Mouse (Mus musculus): Measurements from ENCODE around the gene Dsp. TPM values are rescaled to one million over a fixed set of nuclear protein-coding genes. Genes with fewer than 3 reads are reported as not detected.

The Dsp gene
- polyA plus RNA-seq, 1 experiment = 0.10 TPM

DNA sequence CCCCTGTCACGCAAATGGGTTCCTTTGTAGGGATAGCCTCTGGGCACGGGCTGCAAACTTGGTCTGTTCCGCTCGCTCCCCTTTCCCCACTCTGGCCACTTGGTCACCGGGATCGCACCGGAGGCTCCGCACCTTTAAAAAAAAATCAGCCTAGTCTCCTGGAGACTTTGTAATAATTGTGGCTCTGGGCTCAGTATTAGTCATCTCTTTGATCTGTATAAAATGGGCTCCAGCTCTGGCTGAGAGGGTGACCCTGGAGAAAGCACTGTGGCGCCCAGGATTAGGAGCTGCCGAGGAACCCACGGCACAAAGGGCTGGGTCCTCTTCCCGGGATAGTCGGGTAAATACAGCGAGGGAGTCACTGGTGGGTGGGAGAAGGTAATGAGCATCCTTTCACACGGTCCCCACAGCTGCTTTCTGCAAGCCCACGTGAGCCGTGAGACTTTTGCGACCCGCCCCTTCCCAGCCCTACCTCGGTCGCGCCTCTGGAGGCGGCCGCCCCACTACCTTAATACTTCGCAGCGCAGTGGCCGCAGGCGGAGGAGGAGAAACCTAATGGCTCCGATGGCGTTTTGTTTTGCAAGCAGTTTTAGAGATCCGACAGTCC, 1.4 kb downstream of the Dsp start:
- H3K27ac ChIP-seq (ENCODE audit: insufficient read depth, low read length) = no peak overlapping the region
- H3K27me3 ChIP-seq (ENCODE audit: control insufficient read depth, insufficient read depth, low read length) = peaks cover 8% of the 10 kb centered on the region; the same call in 1 of the 2 replicates
- no peak for TF ChIP-seq POLR2A (IDR thresholded peaks at IDR 0.05; ENCODE audit: borderline replicate concordance, insufficient read depth, low read length)
- TF ChIP-seq CTCF (IDR thresholded peaks at IDR 0.05; ENCODE audit: borderline replicate concordance, insufficient read depth, low read depth, low read length) = no peak
- DNase-seq = peak in 1 of 2 experiments; percentile 8
- H3K4me1 ChIP-seq (ENCODE audit: control insufficient read depth, insufficient read depth, low read length) = no peaks in the 10 kb centered on the region
- H3K4me3 ChIP-seq (replicated peaks; ENCODE audit: insufficient read depth, low read depth, low read length) = no peak overlapping the region
- 3% methylated on average over 31 of the region's 31 CpGs for WGBS

DNA sequence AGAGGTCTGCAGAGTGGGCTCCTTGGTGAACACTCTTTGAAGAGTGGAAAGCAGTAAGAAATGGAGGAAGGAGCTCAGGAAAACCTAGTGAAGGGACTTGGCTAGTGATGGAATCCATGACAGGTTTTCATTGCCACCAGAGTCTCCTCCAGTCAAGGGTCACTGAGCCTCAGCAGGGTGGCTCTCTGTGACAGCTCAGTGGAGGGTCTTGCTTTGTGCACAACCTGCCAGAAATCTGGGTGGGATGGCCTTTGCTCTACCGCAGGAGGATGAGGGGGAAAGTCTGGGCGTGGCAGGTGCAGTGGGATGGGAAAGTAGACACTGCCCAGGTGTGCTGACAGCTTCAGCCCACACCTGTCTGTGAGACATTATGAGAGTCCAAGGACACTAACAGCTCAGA, 4.4 kb downstream of the Dsp start:
- WGBS = 20% methylated on average over 2 of the region's 2 CpGs
- peaks cover 8% of the 10 kb centered on the region; the same call in 1 of the 2 replicates for H3K27me3 ChIP-seq (ENCODE audit: control insufficient read depth, insufficient read depth, low read length)
- no peaks in the 10 kb centered on the region for H3K4me1 ChIP-seq (ENCODE audit: control insufficient read depth, insufficient read depth, low read length)
- H3K27ac ChIP-seq (ENCODE audit: insufficient read depth, low read length) = no peak overlapping the region
- TF ChIP-seq POLR2A (IDR thresholded peaks at IDR 0.05; ENCODE audit: borderline replicate concordance, insufficient read depth, low read length) = no peak
- no peak for DNase-seq
- no peak overlapping the region for H3K4me3 ChIP-seq (replicated peaks; ENCODE audit: insufficient read depth, low read depth, low read length)

DNA sequence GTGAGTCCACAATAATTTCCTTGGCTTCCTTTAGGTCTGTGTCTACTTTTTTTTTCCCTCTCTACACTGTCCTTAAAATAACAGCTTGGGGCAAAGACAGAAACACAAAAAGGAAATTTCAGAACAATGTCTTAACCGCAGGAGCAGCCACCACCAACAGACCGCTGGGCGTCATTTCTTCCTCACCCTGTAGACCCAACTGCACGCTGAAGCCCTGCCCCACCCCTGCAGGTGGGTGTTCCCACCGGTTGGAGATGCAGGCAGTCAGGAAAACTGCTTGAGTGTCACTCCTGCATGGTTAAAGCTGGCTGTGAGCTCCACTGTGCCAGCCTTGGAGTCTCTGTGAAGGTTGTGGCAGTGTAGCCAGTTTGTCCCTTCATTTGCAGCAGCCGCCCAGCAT, 6.5 kb downstream of the Dsp start:
- Histone ChIP-seq H3K27ac (ENCODE audit: insufficient read depth, low read length) (no peak overlapping the region), H3K27me3 (ENCODE audit: control insufficient read depth, insufficient read depth, low read length) (peaks cover 2% of the 10 kb centered on the region; the same call in 1 of the 2 replicates), H3K4me3 (replicated peaks; ENCODE audit: insufficient read depth, low read depth, low read length) (no peak overlapping the region), H3K4me1 (ENCODE audit: control insufficient read depth, insufficient read depth, low read length) (no peaks in the 10 kb centered on the region; the same call in 1 of the 2 replicates)
- no peak for DNase-seq
- no peak for TF ChIP-seq CTCF (IDR thresholded peaks at IDR 0.05; ENCODE audit: borderline replicate concordance, insufficient read depth, low read depth, low read length)
- no peak for TF ChIP-seq POLR2A (IDR thresholded peaks at IDR 0.05; ENCODE audit: borderline replicate concordance, insufficient read depth, low read length)
- WGBS = 27% methylated on average over 6 of the region's 6 CpGs

DNA sequence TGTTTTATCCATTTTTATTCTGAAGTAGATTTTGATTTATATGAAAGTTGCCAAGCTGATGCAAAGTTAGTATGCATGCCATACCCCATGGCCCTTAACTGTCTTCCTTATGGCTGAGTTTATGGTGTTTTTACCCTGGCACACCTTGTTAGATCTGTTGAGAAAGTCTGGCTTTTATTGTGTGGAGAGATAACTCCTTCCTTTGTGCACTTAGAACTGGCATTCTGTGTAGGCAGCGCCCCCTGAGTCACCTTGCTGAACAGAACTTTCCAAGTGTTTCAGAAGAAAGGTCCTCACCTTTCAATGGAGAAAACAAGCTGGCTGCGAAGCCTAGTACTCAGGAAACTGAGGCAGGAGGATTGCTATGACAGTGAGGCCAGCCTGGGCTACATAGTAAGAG, 10.9 kb downstream of the Dsp start:
- 93% methylated on average over 2 of the region's 2 CpGs for WGBS
- H3K4me1 ChIP-seq (ENCODE audit: control insufficient read depth, insufficient read depth, low read length) = no peaks in the 10 kb centered on the region; the same call in 1 of the 2 replicates
- H3K27me3 ChIP-seq (ENCODE audit: control insufficient read depth, insufficient read depth, low read length) = no peaks in the 10 kb centered on the region; the same call in 1 of the 2 replicates
- H3K27ac ChIP-seq (ENCODE audit: insufficient read depth, low read length) = no peak overlapping the region
- DNase-seq = no peak
- TF ChIP-seq CTCF (IDR thresholded peaks at IDR 0.05; ENCODE audit: borderline replicate concordance, insufficient read depth, low read depth, low read length) (no peak), POLR2A (IDR thresholded peaks at IDR 0.05; ENCODE audit: borderline replicate concordance, insufficient read depth, low read length) (no peak)
- no peak overlapping the region for H3K4me3 ChIP-seq (replicated peaks; ENCODE audit: insufficient read depth, low read depth, low read length)

- TF ChIP-seq CTCF (IDR thresholded peaks at IDR 0.05; ENCODE audit: borderline replicate concordance, insufficient read depth, low read depth, low read length) (no peak), POLR2A (IDR thresholded peaks at IDR 0.05; ENCODE audit: borderline replicate concordance, insufficient read depth, low read length) (no peak)
- Histone ChIP-seq H3K4me3 (replicated peaks; ENCODE audit: insufficient read depth, low read depth, low read length) (no peak overlapping the region), H3K4me1 (ENCODE audit: control insufficient read depth, insufficient read depth, low read length) (no peaks in the 10 kb centered on the region; the same call in 1 of the 2 replicates), H3K27ac (ENCODE audit: insufficient read depth, low read length) (no peak overlapping the region), H3K27me3 (ENCODE audit: control insufficient read depth, insufficient read depth, low read length) (no peaks in the 10 kb centered on the region; the same call in 1 of the 2 replicates)
- WGBS = 15% methylated on average over 11 of the region's 11 CpGs
- DNase-seq = peak in 1 of 2 experiments; percentile 11
Observed at GRCm38 (mm10) chr13:38162668-38163067, 11.6 kb downstream of the Dsp start.

- Histone ChIP-seq H3K4me3 (replicated peaks; ENCODE audit: insufficient read depth, low read depth, low read length) (no peak overlapping the region), H3K4me1 (ENCODE audit: control insufficient read depth, insufficient read depth, low read length) (no peaks in the 10 kb centered on the region; the same call in 1 of the 2 replicates), H3K27ac (ENCODE audit: insufficient read depth, low read length) (no peak overlapping the region), H3K27me3 (ENCODE audit: control insufficient read depth, insufficient read depth, low read length) (no peaks in the 10 kb centered on the region)
- WGBS = 16% methylated on average over 11 of the region's 11 CpGs
- TF ChIP-seq CTCF (IDR thresholded peaks at IDR 0.05; ENCODE audit: borderline replicate concordance, insufficient read depth, low read depth, low read length) (no peak), POLR2A (IDR thresholded peaks at IDR 0.05; ENCODE audit: borderline replicate concordance, insufficient read depth, low read length) (no peak)
- DNase-seq = peak; percentile 45 to 56
Observed at GRCm38 (mm10) chr13:38164932-38165331, 13.8 kb downstream of the Dsp start.

- Histone ChIP-seq H3K4me3 (replicated peaks; ENCODE audit: insufficient read depth, low read depth, low read length) (no peak overlapping the region), H3K27me3 (ENCODE audit: control insufficient read depth, insufficient read depth, low read length) (no peaks in the 10 kb centered on the region), H3K4me1 (ENCODE audit: control insufficient read depth, insufficient read depth, low read length) (no peaks in the 10 kb centered on the region; the same call in 1 of the 2 replicates), H3K27ac (ENCODE audit: insufficient read depth, low read length) (no peak overlapping the region)
- DNase-seq = no peak
- WGBS = 81% methylated on average over 3 of the region's 3 CpGs
- no peak for TF ChIP-seq POLR2A (IDR thresholded peaks at IDR 0.05; ENCODE audit: borderline replicate concordance, insufficient read depth, low read length)
- TF ChIP-seq CTCF (IDR thresholded peaks at IDR 0.05; ENCODE audit: borderline replicate concordance, insufficient read depth, low read depth, low read length) = no peak
Observed at GRCm38 (mm10) chr13:38167056-38167455, 16.0 kb downstream of the Dsp start.

GRCm38 (mm10) chr13:38170707-38171144, 19.6 kb downstream of the Dsp start:
- TF ChIP-seq CTCF (IDR thresholded peaks at IDR 0.05; ENCODE audit: borderline replicate concordance, insufficient read depth, low read depth, low read length) (no peak), POLR2A (IDR thresholded peaks at IDR 0.05; ENCODE audit: borderline replicate concordance, insufficient read depth, low read length) (no peak)
- Histone ChIP-seq H3K4me1 (ENCODE audit: control insufficient read depth, insufficient read depth, low read length) (no peaks in the 10 kb centered on the region), H3K27ac (ENCODE audit: insufficient read depth, low read length) (no peak overlapping the region), H3K27me3 (ENCODE audit: control insufficient read depth, insufficient read depth, low read length) (no peaks in the 10 kb centered on the region), H3K4me3 (replicated peaks; ENCODE audit: insufficient read depth, low read depth, low read length) (no peak overlapping the region)
- no peak for DNase-seq
- whole genome bisulfite sequencing = 28% methylated on average over 4 of the region's 4 CpGs

Measured in cerebellum, adult 2 months (tissue).